Mouse (Mus musculus) kidney, embryonic 15.5 days (tissue): Measurements from ENCODE around the gene Tigd4. TPM values are rescaled to one million over a fixed set of nuclear protein-coding genes. Genes with fewer than 3 reads are reported as not detected.

ENCODE experiments used
- ATAC-seq: fragments of 200-750 bp; cut with Nextera tagmentation; replicated peaks from 2 replicates; pipeline ENCODE4 v1.8.0; 2017; ENCODE audit warnings: moderate TSS enrichment; ENCODE audit not compliant: low FRiP score
- H3K27ac ChIP-seq: fragments of 300-500 bp; sonication (generic); 2 replicates; pipeline ENCODE4 v1.5.1; 2015; ENCODE audit warnings: mild to moderate bottlenecking, inconsistent platforms
- H3K27me3 ChIP-seq: fragments of 300-500 bp; sonication (generic); 2 replicates; pipeline ENCODE4 v1.6.1; 2015; ENCODE audit warnings: inconsistent platforms
- H3K36me3 ChIP-seq: fragments of 300-500 bp; sonication (generic); 2 replicates; pipeline ENCODE4 v1.6.1; 2015; ENCODE audit warnings: inconsistent platforms
- H3K4me1 ChIP-seq: fragments of 300-500 bp; sonication (generic); 2 replicates; pipeline ENCODE4 v1.6.1; 2015; ENCODE audit warnings: inconsistent platforms
- H3K4me2 ChIP-seq: fragments of 300-500 bp; sonication (generic); 2 replicates; pipeline ENCODE4 v1.6.1; 2015; ENCODE audit warnings: moderate library complexity, mild to moderate bottlenecking, inconsistent platforms
- H3K4me3 ChIP-seq: fragments of 300-500 bp; sonication (generic); replicated peaks from 2 replicates; pipeline ENCODE4 v1.5.1; 2015; ENCODE audit warnings: mild to moderate bottlenecking, inconsistent platforms
- H3K9ac ChIP-seq: fragments of 300-500 bp; sonication (generic); 2 replicates; pipeline ENCODE4 v1.6.1; 2015; ENCODE audit warnings: mild to moderate bottlenecking, inconsistent platforms
- H3K9me3 ChIP-seq: fragments of 300-500 bp; sonication (generic); replicated peaks from 2 replicates; pipeline ENCODE4 v1.6.1; 2016; ENCODE audit warnings: inconsistent platforms
- WGBS: fragments of 180-500 bp; shearing (Covaris S2); methylation state at CpG from one replicate; pipeline ENCODE4 v1.1.7; 2015; ENCODE audit warnings: mixed read lengths; 5-methylcytosine and 5-hydroxymethylcytosine counted together
- polyA plus RNA-seq: library from polyadenylated mRNA; unstranded; fragments of >200 nt; fragmentation: Nextera tagmentation; extraction: Ambion mirVana; gene quantifications from 2 replicates; pipeline ENCODE4 v1.2.1, GENCODE M21; 2015

Tigd4 gene
- polyA plus RNA-seq, 1 experiment from 2014 or later = 0.06 TPM

GRCm38 (mm10) chr3:84582913-84583276, 10.5 kb upstream of the Tigd4 start:
- Histone ChIP-seq H3K9me3 (no peaks in the 10 kb centered on the region), H3K27ac (peak overlapping the region; percentile 97), H3K36me3 (no peaks in the 10 kb centered on the region), H3K9ac (peak overlapping the region; percentile 76), H3K4me1 (peaks cover 20% of the 10 kb centered on the region), H3K27me3 (no peaks in the 10 kb centered on the region), H3K4me2 (peak overlapping the region; percentile 68), H3K4me3 (peak overlapping the region; percentile 80)
- WGBS = under 1% methylated on average over 23 of the region's 27 CpGs
- ATAC-seq = no peak

- Histone ChIP-seq H3K36me3 (no peaks in the 10 kb centered on the region), H3K9me3 (no peaks in the 10 kb centered on the region), H3K27ac (no peak overlapping the region), H3K27me3 (no peaks in the 10 kb centered on the region), H3K4me2 (no peak overlapping the region), H3K9ac (no peak overlapping the region), H3K4me3 (no peak overlapping the region), H3K4me1 (0 out of 2 replicates have a peak, but pooled peaks cover 3% of the 10 kb centered on the region)
- no peak for ATAC-seq
- WGBS = 45% methylated on average over 5 of the region's 5 CpGs
Measured at GRCm38 (mm10) chr3:84586736-84587135, 6.6 kb upstream of the Tigd4 start.

- H3K4me3 ChIP-seq = peak overlapping the region; percentile 43
- WGBS = 5% methylated on average over 23 of the region's 23 CpGs
Measured at GRCm38 (mm10) chr3:84594894-84595676, 1.7 kb downstream of the Tigd4 start.

GRCm38 (mm10) chr3:84595677-84596234, 2.4 kb downstream of the Tigd4 start:
- Histone ChIP-seq H3K27me3 (peaks cover 4% of the 10 kb centered on the region; the same call in 1 of the 2 replicates), H3K36me3 (no peaks in the 10 kb centered on the region), H3K27ac (no peak overlapping the region), H3K9ac (no peak overlapping the region), H3K4me3 (peak overlapping the region; percentile 43), H3K4me1 (peaks cover 4% of the 10 kb centered on the region; the same call in 1 of the 2 replicates), H3K4me2 (peak overlapping the region; percentile 64), H3K9me3 (no peaks in the 10 kb centered on the region)
- ATAC-seq = no peak
- 44% methylated on average over 5 of the region's 5 CpGs for WGBS

More at GRCm38 (mm10) chr3:84594894-84595676, 1.7 kb downstream of the Tigd4 start:
- H3K9me3 ChIP-seq = no peaks in the 10 kb centered on the region
- no peak for ATAC-seq
- H3K27me3 ChIP-seq = peaks cover 4% of the 10 kb centered on the region; the same call in 1 of the 2 replicates
- peaks cover 4% of the 10 kb centered on the region; the same call in 1 of the 2 replicates for H3K4me1 ChIP-seq
- H3K27ac ChIP-seq = no peak overlapping the region
- H3K36me3 ChIP-seq = no peaks in the 10 kb centered on the region
- H3K4me2 ChIP-seq = peak overlapping the region; percentile 64
- H3K9ac ChIP-seq = peak overlapping the region; percentile 32; the same call in 1 of the 2 replicates

GRCm38 (mm10) chr3:84597996-84598734, 4.8 kb downstream of the Tigd4 start:
- Histone ChIP-seq H3K36me3 (no peaks in the 10 kb centered on the region), H3K27ac (no peak overlapping the region), H3K27me3 (peaks cover 4% of the 10 kb centered on the region; the same call in 1 of the 2 replicates), H3K4me3 (no peak overlapping the region), H3K4me1 (peaks cover 4% of the 10 kb centered on the region; the same call in 1 of the 2 replicates), H3K9me3 (no peaks in the 10 kb centered on the region), H3K9ac (no peak overlapping the region), H3K4me2 (no peak overlapping the region)
- no peak for ATAC-seq
- 82% methylated on average over 6 of the region's 6 CpGs for WGBS

GRCm38 (mm10) chr3:84598756-84599155, 5.4 kb downstream of the Tigd4 start:
- 87% methylated on average over 6 of the region's 6 CpGs for WGBS
- Histone ChIP-seq H3K4me2 (no peak overlapping the region), H3K4me3 (no peak overlapping the region), H3K27ac (no peak overlapping the region), H3K36me3 (no peaks in the 10 kb centered on the region), H3K9ac (no peak overlapping the region), H3K9me3 (no peaks in the 10 kb centered on the region), H3K27me3 (peaks cover 4% of the 10 kb centered on the region; the same call in 1 of the 2 replicates), H3K4me1 (peaks cover 4% of the 10 kb centered on the region; the same call in 1 of the 2 replicates)
- no peak for ATAC-seq

GRCm38 (mm10) chr3:84601870-84602495, 8.6 kb downstream of the Tigd4 start:
- no peak overlapping the region for H3K4me3 ChIP-seq
- ATAC-seq = no peak
- H3K27ac ChIP-seq = no peak overlapping the region
- H3K4me2 ChIP-seq = no peak overlapping the region
- no peaks in the 10 kb centered on the region for H3K36me3 ChIP-seq
- no peaks in the 10 kb centered on the region for H3K27me3 ChIP-seq
- 0 out of 2 replicates have a peak, but pooled peaks cover 9% of the 10 kb centered on the region for H3K9me3 ChIP-seq
- 76% methylated on average over 9 of the region's 9 CpGs for WGBS
- no peak overlapping the region for H3K9ac ChIP-seq
- no peaks in the 10 kb centered on the region for H3K4me1 ChIP-seq

GRCm38 (mm10) chr3:84602759-84603158, 9.4 kb downstream of the Tigd4 start:
- Histone ChIP-seq H3K4me2 (no peak overlapping the region), H3K36me3 (no peaks in the 10 kb centered on the region), H3K27me3 (no peaks in the 10 kb centered on the region), H3K9me3 (0 out of 2 replicates have a peak, but pooled peaks cover 9% of the 10 kb centered on the region), H3K4me1 (no peaks in the 10 kb centered on the region), H3K27ac (no peak overlapping the region), H3K4me3 (no peak overlapping the region), H3K9ac (no peak overlapping the region)
- 100% methylated on average over 2 of the region's 2 CpGs for WGBS
- ATAC-seq = no peak

GRCm38 (mm10) chr3:84603212-84603611, 9.8 kb downstream of the Tigd4 start:
- no peaks in the 10 kb centered on the region for H3K36me3 ChIP-seq
- H3K4me2 ChIP-seq = no peak overlapping the region
- H3K4me1 ChIP-seq = no peaks in the 10 kb centered on the region
- H3K9ac ChIP-seq = no peak overlapping the region
- 0 out of 2 replicates have a peak overlapping the region, but pooled peaks have one; percentile 1 for H3K27ac ChIP-seq
- WGBS = 82% methylated on average over 7 of the region's 9 CpGs
- no peaks in the 10 kb centered on the region for H3K27me3 ChIP-seq
- no peak for ATAC-seq
- H3K4me3 ChIP-seq = no peak overlapping the region
- H3K9me3 ChIP-seq = 0 out of 2 replicates have a peak, but pooled peaks cover 9% of the 10 kb centered on the region

GRCm38 (mm10) chr3:84610183-84610710, 16.9 kb downstream of the Tigd4 start:
- no peaks in the 10 kb centered on the region for H3K36me3 ChIP-seq
- H3K9me3 ChIP-seq = 0 out of 2 replicates have a peak, but pooled peaks cover 8% of the 10 kb centered on the region
- no peaks in the 10 kb centered on the region for H3K27me3 ChIP-seq
- WGBS = 53% methylated on average over 9 of the region's 9 CpGs
- no peaks in the 10 kb centered on the region for H3K4me1 ChIP-seq
- no peak overlapping the region for H3K27ac ChIP-seq
- H3K4me3 ChIP-seq = no peak overlapping the region
- H3K4me2 ChIP-seq = no peak overlapping the region
- ATAC-seq = peak; percentile 89
- H3K9ac ChIP-seq = no peak overlapping the region
